Mouse (Mus musculus) stomach, embryonic 15.5 days (tissue): ENCODE data around the gene Rbm18. TPM values are rescaled to one million over a fixed set of nuclear protein-coding genes. Genes with fewer than 3 reads are reported as not detected.
A peak's percentile ranks its signal among the peaks of the same experiment; 100 is the strongest.
"Not testable (repeated sequence)": the region's sequence is repeated elsewhere in the genome, so short reads cannot be mapped to it uniquely, and the experiment has no call there.

Experiments used
- ATAC-seq: fragments of 200-750 bp; cut with Nextera tagmentation; 2 replicates; pipeline ENCODE4 v1.8.0; 2017; ENCODE audit warnings: low read depth, moderate number of reproducible peaks, moderate TSS enrichment; ENCODE audit not compliant: insufficient read depth, low FRiP score
- H3K27ac ChIP-seq: fragments of 300-500 bp; sonication (generic); 2 replicates; pipeline ENCODE4 v1.5.1; 2015; ENCODE audit warnings: mild to moderate bottlenecking, inconsistent platforms
- H3K27me3 ChIP-seq: fragments of 300-500 bp; sonication (generic); replicated peaks from 2 replicates; pipeline ENCODE4 v1.6.1; 2015; ENCODE audit warnings: inconsistent platforms
- H3K36me3 ChIP-seq: fragments of 300-500 bp; sonication (generic); 2 replicates; pipeline ENCODE4 v1.6.1; 2015; ENCODE audit warnings: inconsistent platforms
- H3K4me1 ChIP-seq: fragments of 300-500 bp; sonication (generic); 2 replicates; pipeline ENCODE4 v1.6.1; 2015; ENCODE audit warnings: inconsistent platforms
- H3K4me2 ChIP-seq: fragments of 300-500 bp; sonication (generic); 2 replicates; pipeline ENCODE4 v1.6.1; 2015; ENCODE audit warnings: mild to moderate bottlenecking, inconsistent platforms
- H3K4me3 ChIP-seq: fragments of 300-500 bp; sonication (generic); replicated peaks from 2 replicates; pipeline ENCODE4 v1.5.1; 2015; ENCODE audit warnings: inconsistent platforms
- H3K9ac ChIP-seq: fragments of 300-500 bp; sonication (generic); 2 replicates; pipeline ENCODE4 v1.6.1; 2015; ENCODE audit warnings: inconsistent platforms
- H3K9me3 ChIP-seq: fragments of 300-500 bp; sonication (generic); 2 replicates; pipeline ENCODE4 v1.6.1; 2016; ENCODE audit warnings: inconsistent platforms
- WGBS: fragments of 180-500 bp; shearing (Covaris S2); methylation state at CpG from one replicate; pipeline ENCODE4 v1.1.7; 2015; 5-methylcytosine and 5-hydroxymethylcytosine counted together
- polyA plus RNA-seq: library from polyadenylated mRNA; unstranded; fragments of >200 nt; fragmentation: Nextera tagmentation; extraction: Ambion mirVana; gene quantifications from 2 replicates; pipeline ENCODE4 v1.2.1, GENCODE M21; 2015

The Rbm18 gene
- polyA plus RNA-seq, 1 experiment from 2014 or later: 54.9 TPM

DNA sequence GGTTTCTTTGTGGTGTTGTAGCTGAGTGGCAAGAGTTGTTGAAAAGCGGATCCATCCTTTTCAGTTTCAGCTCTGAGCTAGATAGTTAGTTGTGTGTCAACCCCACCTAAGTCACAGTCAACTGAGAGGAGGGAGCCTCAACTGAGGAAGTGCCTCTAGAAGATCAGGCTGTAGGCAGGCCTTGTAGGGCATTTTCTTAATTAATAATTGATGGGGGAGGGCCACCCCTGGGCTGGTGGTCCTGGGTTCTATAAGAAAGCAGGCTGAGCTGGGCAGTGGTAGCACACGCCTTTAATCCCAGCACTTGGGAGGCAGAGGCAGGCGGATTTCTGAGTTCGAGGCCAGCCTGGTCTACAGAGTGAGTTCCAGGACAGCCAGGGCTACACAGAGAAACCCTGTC is 15.8 kb upstream of the Rbm18 start:
- H3K9me3 ChIP-seq, H3K36me3 ChIP-seq, ATAC-seq, H3K4me1 ChIP-seq, H3K9ac ChIP-seq, H3K4me2 ChIP-seq, H3K4me3 ChIP-seq, H3K27ac ChIP-seq, H3K27me3 ChIP-seq: not testable (repeated sequence)
- WGBS: 96% methylated on average over 4 of the region's 4 CpGs

DNA sequence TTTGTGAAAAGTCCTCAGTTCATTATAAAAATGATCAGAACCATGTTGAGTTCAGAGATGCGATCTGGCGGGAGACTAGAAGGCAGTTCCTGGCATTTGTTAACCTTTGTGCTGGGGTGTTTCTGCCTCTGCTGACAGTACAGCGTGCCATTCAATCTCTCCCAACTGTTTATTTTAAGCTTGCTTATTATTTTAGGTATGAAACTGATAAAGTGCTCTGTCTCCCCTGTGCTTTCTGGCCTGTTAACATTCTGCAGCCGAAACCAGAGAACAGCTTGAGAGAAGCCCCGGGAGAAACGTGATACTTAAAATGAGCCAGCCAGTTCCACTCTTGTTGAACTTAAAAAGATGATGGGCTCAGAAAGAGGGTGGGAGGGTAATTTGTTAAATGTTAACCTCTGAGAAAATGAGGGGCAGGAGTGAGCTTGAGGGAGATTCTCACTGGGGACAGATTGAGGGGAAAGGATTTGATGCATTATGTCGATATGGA is 12.3 kb upstream of the Rbm18 start:
- H3K27ac ChIP-seq: no peak overlapping the region
- no peaks in the 10 kb centered on the region for H3K4me1 ChIP-seq
- ATAC-seq: no peak
- no peak overlapping the region for H3K4me2 ChIP-seq
- H3K9ac ChIP-seq: no peak overlapping the region
- H3K36me3 ChIP-seq: no peaks in the 10 kb centered on the region
- H3K9me3 ChIP-seq: no peaks in the 10 kb centered on the region
- 59% methylated on average over 7 of the region's 7 CpGs for WGBS
- no peak overlapping the region for H3K4me3 ChIP-seq
- H3K27me3 ChIP-seq: no peaks in the 10 kb centered on the region

DNA sequence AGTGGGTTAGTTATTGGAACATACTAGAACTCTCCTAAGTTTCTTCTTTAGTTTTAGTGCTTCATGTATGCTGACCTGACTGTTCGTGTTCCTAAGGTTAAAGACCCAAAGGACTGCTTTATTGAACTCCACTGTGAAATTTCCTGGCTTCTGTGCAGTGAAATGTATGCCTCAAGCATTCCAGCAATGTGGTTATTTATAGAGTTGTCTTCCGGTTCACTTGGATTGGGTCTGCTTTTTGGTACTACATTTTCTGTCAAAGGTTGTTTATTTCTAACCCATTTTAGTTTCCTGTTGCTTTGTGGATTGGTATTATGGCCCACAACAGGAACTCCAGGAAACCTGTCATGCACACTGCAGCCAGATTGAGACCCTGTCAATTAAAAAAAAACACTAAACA is 2.5 kb upstream of the Rbm18 start:
- Histone ChIP-seq H3K27me3 (no peaks in the 10 kb centered on the region), H3K27ac (peak overlapping the region; percentile 48; the same call in 1 of the 2 replicates), H3K4me2 (no peak overlapping the region), H3K4me1 (peaks cover 11% of the 10 kb centered on the region), H3K4me3 (no peak overlapping the region), H3K9ac (no peak overlapping the region), H3K9me3 (no peaks in the 10 kb centered on the region), H3K36me3 (no peaks in the 10 kb centered on the region; the same call in 1 of the 2 replicates)
- no peak for ATAC-seq
- 31% methylated on average over 2 of the region's 2 CpGs for WGBS

DNA sequence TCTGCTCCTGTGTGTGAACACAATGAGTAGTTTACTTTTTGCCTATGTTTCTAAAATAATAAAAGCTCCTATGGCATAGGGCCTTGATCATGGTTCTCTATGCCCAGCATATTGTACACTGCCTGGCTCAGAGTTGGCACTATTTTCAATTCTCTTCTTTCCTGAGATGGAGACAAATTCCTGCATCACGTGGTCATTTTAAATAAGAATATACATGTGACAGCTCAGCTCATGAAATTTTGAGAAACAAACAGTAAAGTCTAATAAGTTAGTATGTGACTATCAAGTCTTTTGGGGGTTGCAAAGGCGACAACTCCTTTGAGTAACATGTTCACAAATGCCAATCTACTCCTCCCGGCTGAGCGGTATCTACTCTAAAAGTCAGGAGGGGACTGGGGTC is 686 bp downstream of the Rbm18 start:
- no peak for ATAC-seq
- H3K9ac ChIP-seq: peak overlapping the region; percentile 71

DNA sequence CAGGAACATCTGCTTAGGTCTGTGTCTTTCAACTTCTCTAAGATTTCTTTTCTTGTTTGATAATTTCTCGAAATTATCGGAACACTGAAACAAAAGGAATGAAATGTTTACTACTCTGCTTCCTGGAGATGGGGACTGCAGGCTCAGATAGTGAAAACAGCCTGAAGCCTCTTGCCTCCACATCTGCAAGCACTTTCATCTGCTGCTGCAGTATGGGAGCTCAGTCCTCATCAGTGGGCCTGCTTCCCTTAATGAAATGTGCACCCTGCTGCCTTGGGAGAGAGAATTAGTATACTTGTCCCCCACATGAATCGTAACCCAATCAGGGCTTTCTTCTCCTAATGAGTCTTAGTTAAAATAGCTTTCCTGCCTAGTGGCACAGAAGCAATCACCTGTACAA is 7.5 kb downstream of the Rbm18 start:
- ATAC-seq: no peak
- Histone ChIP-seq H3K27ac (0 out of 2 replicates have a peak overlapping the region, but pooled peaks have one; percentile 1), H3K4me2 (no peak overlapping the region), H3K9ac (no peak overlapping the region), H3K27me3 (no peaks in the 10 kb centered on the region), H3K9me3 (no peaks in the 10 kb centered on the region), H3K4me1 (no peaks in the 10 kb centered on the region), H3K36me3 (peaks cover 38% of the 10 kb centered on the region), H3K4me3 (no peak overlapping the region)
- WGBS: 72% methylated on average over 3 of the region's 3 CpGs

More for the DNA sequence above, 686 bp downstream of the Rbm18 start:
- Histone ChIP-seq H3K27ac (peak overlapping the region; percentile 92), H3K4me3 (peak overlapping the region; percentile 90), H3K27me3 (no peaks in the 10 kb centered on the region), H3K4me2 (peak overlapping the region; percentile 70), H3K9me3 (no peaks in the 10 kb centered on the region), H3K36me3 (peaks cover 19% of the 10 kb centered on the region), H3K4me1 (peaks cover 11% of the 10 kb centered on the region)
- WGBS: under 1% methylated on average over 4 of the region's 4 CpGs

DNA sequence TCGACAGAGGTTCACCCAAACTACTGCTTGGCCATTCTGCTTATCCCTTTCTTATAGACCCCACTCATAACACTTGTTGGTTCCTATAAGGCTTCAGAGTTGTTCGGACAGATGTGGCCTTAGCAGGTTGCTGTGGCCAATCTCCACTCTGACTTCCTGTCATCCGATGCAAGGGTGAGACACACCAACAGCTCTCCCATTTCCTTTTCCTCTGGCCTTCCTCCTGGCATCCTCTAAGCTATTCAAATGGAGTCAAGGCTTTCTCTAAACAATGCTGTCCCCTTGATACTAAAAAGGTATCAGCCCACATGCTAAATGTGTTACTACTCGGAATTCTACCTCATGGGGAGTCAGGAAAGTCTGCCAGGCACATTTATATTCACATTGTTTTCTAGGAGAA is 8.6 kb downstream of the Rbm18 start:
- no peaks in the 10 kb centered on the region for H3K9me3 ChIP-seq
- ATAC-seq: no peak
- H3K27me3 ChIP-seq: no peaks in the 10 kb centered on the region
- 70% methylated on average over 4 of the region's 4 CpGs for WGBS
- no peaks in the 10 kb centered on the region for H3K4me1 ChIP-seq
- no peak overlapping the region for H3K27ac ChIP-seq
- H3K36me3 ChIP-seq: peaks cover 38% of the 10 kb centered on the region
- H3K9ac ChIP-seq: no peak overlapping the region
- H3K4me2 ChIP-seq: no peak overlapping the region
- H3K4me3 ChIP-seq: no peak overlapping the region

DNA sequence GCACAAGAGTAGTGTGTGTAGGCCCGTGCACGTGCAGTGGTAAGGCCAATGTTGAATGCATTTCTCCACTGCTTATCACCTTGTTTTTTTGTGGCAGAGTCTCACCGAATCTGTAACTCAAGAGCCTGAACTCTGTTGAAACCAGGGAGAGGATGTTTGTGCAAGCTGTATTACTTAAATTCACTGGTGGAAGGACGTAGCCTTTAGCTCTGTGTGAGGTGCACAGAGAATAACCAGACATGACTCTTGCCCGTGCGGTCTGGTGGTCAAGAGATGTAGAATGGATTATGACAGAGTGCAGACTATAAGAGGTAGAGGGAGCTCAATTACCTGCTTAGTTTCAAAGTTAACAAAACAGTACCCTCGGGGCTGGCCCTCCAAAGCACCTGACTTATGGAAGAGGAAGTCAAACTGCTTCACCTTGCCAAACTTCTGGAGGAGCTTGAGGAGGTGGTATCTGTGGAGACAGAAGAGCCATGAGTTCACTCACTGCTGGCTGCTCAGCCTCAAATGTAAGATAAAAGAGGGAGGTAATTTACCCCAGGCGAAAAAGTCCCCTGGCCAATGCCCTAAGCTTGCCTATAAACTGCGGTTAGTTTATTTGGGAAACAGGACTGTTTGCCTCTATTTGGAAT is 9.7 kb downstream of the Rbm18 start:
- peaks cover 39% of the 10 kb centered on the region for H3K36me3 ChIP-seq
- WGBS: 85% methylated on average over 9 of the region's 9 CpGs
- no peaks in the 10 kb centered on the region for H3K9me3 ChIP-seq
- no peak overlapping the region for H3K9ac ChIP-seq
- no peaks in the 10 kb centered on the region for H3K27me3 ChIP-seq
- no peak overlapping the region for H3K4me2 ChIP-seq
- H3K4me3 ChIP-seq: no peak overlapping the region
- no peaks in the 10 kb centered on the region for H3K4me1 ChIP-seq
- H3K27ac ChIP-seq: no peak overlapping the region
- ATAC-seq: no peak

DNA sequence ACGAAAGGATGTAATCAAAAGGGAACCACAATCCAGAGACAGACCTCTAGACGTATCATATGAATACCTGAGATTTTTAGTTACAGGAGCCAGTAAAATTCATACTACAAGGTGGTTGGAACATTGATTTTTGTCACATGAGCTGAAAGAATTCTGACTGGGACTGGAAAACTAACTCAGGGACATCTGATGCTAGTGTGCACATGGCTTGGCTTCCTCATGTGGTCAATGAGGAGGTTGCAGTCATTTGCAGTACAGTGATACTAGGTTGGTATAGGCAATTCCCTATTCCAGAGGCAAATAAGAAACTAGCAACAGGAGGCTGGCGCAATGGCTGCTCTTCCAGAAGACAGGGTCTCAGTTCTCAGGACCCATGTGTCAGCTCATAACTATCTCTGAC is 23.9 kb downstream of the Rbm18 start:
- H3K4me3 ChIP-seq: no peak overlapping the region
- H3K4me1 ChIP-seq: no peaks in the 10 kb centered on the region
- no peak for ATAC-seq
- no peak overlapping the region for H3K27ac ChIP-seq
- 74% methylated on average over 3 of the region's 3 CpGs for WGBS
- no peak overlapping the region for H3K9ac ChIP-seq
- H3K27me3 ChIP-seq: peaks cover 38% of the 10 kb centered on the region
- no peak overlapping the region for H3K4me2 ChIP-seq
- H3K9me3 ChIP-seq: no peaks in the 10 kb centered on the region
- H3K36me3 ChIP-seq: peaks cover 13% of the 10 kb centered on the region; the same call in 1 of the 2 replicates

DNA sequence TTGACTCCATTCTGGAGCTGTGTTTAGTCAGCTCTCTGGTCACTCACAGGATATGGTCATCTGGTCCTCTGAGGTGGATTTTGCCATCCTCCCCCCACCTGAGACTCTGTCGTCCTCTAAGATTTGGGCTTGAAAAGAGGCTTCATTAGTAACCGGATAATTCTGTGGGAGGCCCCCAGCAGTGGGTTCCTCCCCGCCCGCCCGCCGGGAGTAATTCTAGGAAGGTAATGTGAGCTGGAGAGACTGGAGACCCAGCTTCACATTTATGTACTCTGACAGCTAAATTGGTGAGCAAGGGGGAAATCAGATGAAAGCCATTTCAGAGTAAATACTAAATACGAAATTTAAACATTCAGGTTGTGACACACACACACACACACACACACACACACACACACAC is 28.0 kb downstream of the Rbm18 start:
- H3K4me2 ChIP-seq: no peak overlapping the region
- no peak overlapping the region for H3K4me3 ChIP-seq
- H3K36me3 ChIP-seq: no peaks in the 10 kb centered on the region
- H3K27me3 ChIP-seq: peaks cover 76% of the 10 kb centered on the region
- H3K9ac ChIP-seq: no peak overlapping the region
- WGBS: 7% methylated on average over 7 of the region's 7 CpGs
- ATAC-seq: no peak
- H3K4me1 ChIP-seq: peaks cover 16% of the 10 kb centered on the region
- no peaks in the 10 kb centered on the region for H3K9me3 ChIP-seq
- no peak overlapping the region for H3K27ac ChIP-seq

DNA sequence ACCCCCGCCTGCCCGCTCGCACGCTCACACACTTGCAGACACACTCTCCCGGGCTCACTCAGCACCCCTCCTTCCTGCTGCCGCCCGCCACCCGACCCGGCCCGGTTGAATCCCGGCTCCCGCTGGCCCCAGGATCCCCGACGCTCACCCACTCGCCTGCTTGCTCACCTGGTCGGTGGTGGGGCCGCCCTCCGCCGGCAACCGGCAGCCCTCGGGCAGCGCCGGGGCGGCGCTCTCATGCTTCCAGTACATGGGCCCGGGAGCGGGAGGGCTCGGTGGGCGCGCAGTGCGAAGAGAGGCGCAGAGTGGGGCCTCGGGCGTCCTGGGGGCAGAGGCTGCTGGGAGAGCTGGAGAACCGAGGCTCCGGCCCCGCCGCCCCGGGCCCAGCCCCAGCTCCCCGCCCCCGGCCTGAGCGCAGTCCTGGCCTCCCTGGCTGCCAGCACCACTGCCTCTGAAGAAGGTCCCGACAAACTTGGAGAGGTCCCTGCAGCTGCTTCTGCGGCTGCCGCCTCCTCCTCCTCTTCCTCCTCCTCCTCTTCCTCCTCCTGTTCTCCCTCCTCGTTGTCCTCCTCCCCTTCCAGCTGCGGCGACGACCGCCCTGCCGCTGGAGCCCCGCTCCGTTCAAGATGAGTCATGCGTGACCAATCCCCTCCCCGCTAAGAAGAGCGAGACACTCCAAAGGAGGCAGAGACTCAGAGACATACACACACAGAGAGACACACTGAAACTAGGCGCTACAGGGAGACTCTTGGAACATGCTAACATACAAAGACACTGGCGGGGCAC is 31.4 kb downstream of the Rbm18 start, which contains the start of gene Lhx6:
Gene Lhx6, minus strand, starts transcription at position 453 of the 786 bp plus-strand sequence.
- WGBS: 1% methylated on average over 57 of the region's 58 CpGs
- Histone ChIP-seq H3K27me3 (peaks cover 91% of the 10 kb centered on the region), H3K4me3 (peak within 1 kb of the TSS; percentile 45), H3K4me1 (peaks cover 29% of the 10 kb centered on the region), H3K36me3 (no peaks in the 10 kb centered on the region), H3K27ac (no peak within 1 kb of the TSS), H3K9ac (peak within 1 kb of the TSS; percentile 16; the same call in 1 of the 2 replicates), H3K9me3 (no peaks in the 10 kb centered on the region), H3K4me2 (peak within 1 kb of the TSS; percentile 82)
- peak; percentile 19; the same call in 1 of the 2 replicates for ATAC-seq

DNA sequence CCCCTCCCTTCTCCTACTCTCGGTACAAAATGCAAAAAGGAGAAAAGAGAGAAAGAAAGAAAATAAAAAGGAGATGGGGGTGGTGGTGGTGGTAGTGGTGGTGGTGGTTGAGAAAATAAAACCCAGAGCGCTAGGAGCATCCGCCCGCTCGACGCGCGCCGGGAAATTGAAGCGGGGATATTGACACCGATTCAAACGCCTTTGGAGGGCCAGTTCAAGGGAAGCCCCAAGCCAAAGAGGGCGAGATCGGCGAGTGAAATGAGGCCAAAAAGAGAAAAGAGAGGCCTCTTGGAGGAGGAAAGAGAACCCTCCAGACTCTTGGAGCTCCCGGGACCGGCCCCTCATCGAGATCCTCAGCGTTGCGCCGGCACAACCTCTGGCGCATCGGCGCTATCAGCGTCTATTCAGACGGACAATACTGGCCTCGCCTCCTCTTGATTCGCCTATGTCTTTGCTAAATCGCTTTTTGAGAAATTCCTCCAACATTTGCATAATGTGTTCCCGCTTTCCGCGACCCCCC is 32.1 kb downstream of the Rbm18 start:
- peak overlapping the region; percentile 45 for H3K4me3 ChIP-seq
- no peaks in the 10 kb centered on the region for H3K36me3 ChIP-seq
- H3K9me3 ChIP-seq: no peaks in the 10 kb centered on the region
- no peak overlapping the region for H3K27ac ChIP-seq
- no peak for ATAC-seq
- 1% methylated on average over 32 of the region's 32 CpGs for WGBS
- peaks cover 29% of the 10 kb centered on the region for H3K4me1 ChIP-seq
- peak overlapping the region; percentile 82 for H3K4me2 ChIP-seq
- no peak overlapping the region for H3K9ac ChIP-seq
- peaks cover 92% of the 10 kb centered on the region for H3K27me3 ChIP-seq
